Mouse (Mus musculus): ENCODE data around the gene Zfp879. TPM values are rescaled to one million over a fixed set of nuclear protein-coding genes. Genes with fewer than 3 reads are reported as not detected.

Zfp879 gene
- 0.98 and 1.3 TPM in 2 replicates for polyA plus RNA-seq (2015; fragmentation: Nextera tagmentation; extraction: Ambion mirVana)

GRCm38 (mm10) chr11:50841023-50841735 is at the start of gene Zfp879:
TSS of gene Zfp879 (minus strand) at chr11:50841552.

GRCm38 (mm10) chr11:50887390-50888128 is 46.2 kb upstream of the Zfp879 start, which contains the start of gene Zfp454:
TSS of gene Zfp454 (minus strand) at chr11:50887651.

GRCm38 (mm10) chr11:50850177-50850735 is 8.9 kb upstream of the Zfp879 start, which contains the start of gene Grm6:
TSS of gene Grm6 (plus strand) at chr11:50850685.

GRCm38 (mm10) chr11:50827010-50827953 is 14.1 kb downstream of the Zfp879 start, which contains the start of gene Zfp354c:
TSS of gene Zfp354c (minus strand) at chr11:50827724.

Other genes starting within 250 kb of the Zfp879 start
- gene Adamts2, start 239.5 kb downstream of the Zfp879 start, polyA plus RNA-seq (2015; fragmentation: Nextera tagmentation; extraction: Ambion mirVana) = 5.2 and 7.4 TPM in 2 replicates
- gene Zfp354c, start 13.8 kb downstream of the Zfp879 start, polyA plus RNA-seq (2015; fragmentation: Nextera tagmentation; extraction: Ambion mirVana) = 27.4 and 34.4 TPM in 2 replicates
- gene Grm6, start 9.1 kb upstream of the Zfp879 start, polyA plus RNA-seq (2015; fragmentation: Nextera tagmentation; extraction: Ambion mirVana) = not detected in 2 replicates
- 7.0 and 9.1 TPM in 2 replicates for gene Zfp454, start 46.1 kb upstream of the Zfp879 start, polyA plus RNA-seq (2015; fragmentation: Nextera tagmentation; extraction: Ambion mirVana)
- 23.1 and 25.9 TPM in 2 replicates for gene Zfp2, start 74.6 kb upstream of the Zfp879 start, polyA plus RNA-seq (2015; fragmentation: Nextera tagmentation; extraction: Ambion mirVana)
- gene Zfp354b, start 90.1 kb upstream of the Zfp879 start, polyA plus RNA-seq (2015; fragmentation: Nextera tagmentation; extraction: Ambion mirVana) = 3.9 and 4.2 TPM in 2 replicates
- gene 4933414I15Rik, start 102.2 kb upstream of the Zfp879 start, polyA plus RNA-seq (2015; fragmentation: Nextera tagmentation; extraction: Ambion mirVana) = not detected in 2 replicates
- gene Prop1, start 112.2 kb upstream of the Zfp879 start, polyA plus RNA-seq (2015; fragmentation: Nextera tagmentation; extraction: Ambion mirVana) = not detected in 2 replicates
- gene Olfr1378, start 125.0 kb upstream of the Zfp879 start, polyA plus RNA-seq (2015; fragmentation: Nextera tagmentation; extraction: Ambion mirVana) = not detected in 2 replicates
- not detected in 2 replicates for gene Olfr1377, start 140.4 kb upstream of the Zfp879 start, polyA plus RNA-seq (2015; fragmentation: Nextera tagmentation; extraction: Ambion mirVana)
- gene Olfr51, start 162.0 kb upstream of the Zfp879 start, polyA plus RNA-seq (2015; fragmentation: Nextera tagmentation; extraction: Ambion mirVana) = not detected in 2 replicates
- not detected in 2 replicates for gene Olfr54, start 172.7 kb upstream of the Zfp879 start, polyA plus RNA-seq (2015; fragmentation: Nextera tagmentation; extraction: Ambion mirVana)
- gene Olfr1375, start 206.6 kb upstream of the Zfp879 start, polyA plus RNA-seq (2015; fragmentation: Nextera tagmentation; extraction: Ambion mirVana) = not detected in 2 replicates
- gene Zfp354a, start 217.7 kb upstream of the Zfp879 start, polyA plus RNA-seq (2015; fragmentation: Nextera tagmentation; extraction: Ambion mirVana) = 8.6 and 11.6 TPM in 2 replicates